Mouse (Mus musculus) frontal cortex, postnatal 36 days (tissue): ENCODE measurements around the gene Trim9.

Experiments used
- DNase-seq, 2 experiments: peaks; one replicate each; pipeline ENCODE4 v3.0.0; 2022; ENCODE audit warnings: low spot score in 2 of 2

The Trim9 gene

GRCm38 (mm10) chr12:70326393-70326792 lies 21.0 kb downstream of the Trim9 start:
- no peak for DNase-seq

- no peak for DNase-seq
These were observed 21.6 kb downstream of the Trim9 start for GRCm38 (mm10) chr12:70325826-70326225.

GRCm38 (mm10) chr12:70322790-70323189 lies 24.6 kb downstream of the Trim9 start:
- no peak for DNase-seq

- DNase-seq = no peak
These were observed 31.3 kb downstream of the Trim9 start for GRCm38 (mm10) chr12:70316147-70316546.

- peak in 1 of 2 experiments; percentile 40 for DNase-seq
These were observed 39.5 kb downstream of the Trim9 start for GRCm38 (mm10) chr12:70307881-70308280.

GRCm38 (mm10) chr12:70307062-70307461 lies 40.4 kb downstream of the Trim9 start:
- no peak for DNase-seq

- DNase-seq = no peak
These were observed 43.4 kb downstream of the Trim9 start for GRCm38 (mm10) chr12:70304014-70304413.

- DNase-seq = no peak
These were observed 43.9 kb downstream of the Trim9 start for GRCm38 (mm10) chr12:70303525-70303924.

GRCm38 (mm10) chr12:70302022-70302720 lies 45.2 kb downstream of the Trim9 start:
- no peak for DNase-seq

GRCm38 (mm10) chr12:70293927-70294684 lies 53.3 kb downstream of the Trim9 start:
- no peak for DNase-seq

GRCm38 (mm10) chr12:70293165-70293926 lies 54.1 kb downstream of the Trim9 start:
- no peak for DNase-seq

- no peak for DNase-seq
These were observed 61.9 kb downstream of the Trim9 start for GRCm38 (mm10) chr12:70285521-70285920.

- no peak for DNase-seq
These were observed 62.4 kb downstream of the Trim9 start for GRCm38 (mm10) chr12:70284979-70285378.

GRCm38 (mm10) chr12:70283116-70283731 lies 64.2 kb downstream of the Trim9 start:
- peak in 1 of 2 experiments; percentile 64 for DNase-seq

- DNase-seq = no peak
These were observed 66.5 kb downstream of the Trim9 start for GRCm38 (mm10) chr12:70280930-70281329.

GRCm38 (mm10) chr12:70280381-70280780 lies 67.0 kb downstream of the Trim9 start:
- no peak for DNase-seq

GRCm38 (mm10) chr12:70277071-70277939 lies 70.1 kb downstream of the Trim9 start:
- no peak for DNase-seq

- DNase-seq = no peak
These were observed 77.7 kb downstream of the Trim9 start for GRCm38 (mm10) chr12:70269724-70270123.

GRCm38 (mm10) chr12:70267314-70267713 lies 80.1 kb downstream of the Trim9 start:
- DNase-seq = no peak

GRCm38 (mm10) chr12:70266494-70266931 lies 80.9 kb downstream of the Trim9 start:
- no peak for DNase-seq

- DNase-seq = no peak
These were observed 83.7 kb downstream of the Trim9 start for GRCm38 (mm10) chr12:70263721-70264120.
